ENCODE assay signal across 13 mouse cellular contexts in the genomic region with DNA sequence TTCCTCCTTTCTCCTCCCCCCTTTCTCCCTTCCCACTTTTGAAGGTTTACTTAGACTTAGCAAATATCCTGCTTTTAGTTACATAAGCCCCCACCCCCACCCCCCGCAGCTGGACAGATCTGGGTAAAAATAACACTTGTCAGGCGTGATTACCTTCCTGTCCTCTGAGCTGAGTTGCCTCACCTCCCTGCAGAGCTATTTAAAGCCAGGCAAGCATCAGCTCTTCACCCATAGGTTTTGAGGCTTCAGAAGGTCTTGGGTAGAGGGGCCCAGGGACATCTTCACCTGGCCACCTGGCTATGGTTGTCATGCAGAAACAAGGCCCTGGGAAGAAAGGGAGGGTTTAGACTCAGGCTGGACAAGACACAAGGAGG. TPM values are rescaled to one million over a fixed set of nuclear protein-coding genes. Genes with fewer than 3 reads are reported as not detected.
DNase-seq lines count a peak whose midpoint lies in the region; ATAC-seq and TF ChIP-seq lines count a peak whose summit lies in the region.
"Had no signal": no experiment of that assay in that cellular context is flagged by ENCODE, and none has a peak within 500 bp of the region (broad histone marks: within the 10 kb centered on the region; RNA-seq: fewer than 3 reads in every experiment).

No protein-coding gene starts in this region.

- peak; percentile 36; the same call in 1 of the 2 replicates for TF ChIP-seq POLR2A in CH12.LX (IDR thresholded peaks at IDR 0.05; ENCODE audit: low read depth, low read length)

- WGBS in heart, embryonic 15.5 days, result 3% methylated on average over 2 of the region's 2 CpGs
- WGBS in liver, embryonic 12.5 days (ENCODE audit: insufficient replicate concordance), result 8% methylated on average over 2 of the region's 2 CpGs
- 0% methylated on average over 2 of the region's 2 CpGs for WGBS in liver, postnatal 0 days (ENCODE audit: insufficient replicate concordance)

- no peak overlapping the region for H3K9ac ChIP-seq in heart, embryonic 15.5 days
- H3K9ac ChIP-seq in liver, embryonic 12.5 days, result no peak overlapping the region
- H3K9ac ChIP-seq in liver, postnatal 0 days (replicated peaks), result no peak overlapping the region
- peak overlapping the region; percentile 45; the same call in 1 of the 2 replicates for H3K9ac ChIP-seq in CH12.LX (ENCODE audit: insufficient read depth, low read depth)
- H3K9ac ChIP-seq: forebrain, embryonic 13.5 days; limb, embryonic 13.5 days; liver, embryonic 15.5 days had no signal

- intact Hi-C loops in heart, postnatal 25 days (cut with DNase I), result loop anchor here (1.0 to 5.0 kb wide), 2 partner anchors 157 to 173 kb away; no protein-coding TSS in a partner anchor

- no peak overlapping the region for H3K4me3 ChIP-seq in heart, embryonic 15.5 days
- no peak overlapping the region for H3K4me3 ChIP-seq in liver, embryonic 12.5 days
- H3K4me3 ChIP-seq in liver, postnatal 0 days (ENCODE audit: low read depth, low read length), result no peak overlapping the region
- H3K4me3 ChIP-seq in CH12.LX (replicated peaks in 1 of 3; ENCODE audit: low read depth in 2 of 3, low read length in 2 of 3, poor library complexity in 1 of 3), result no peak overlapping the region
- H3K4me3 ChIP-seq: forebrain, embryonic 13.5 days; limb, embryonic 13.5 days; liver, embryonic 15.5 days had no signal

- no peak for TF ChIP-seq EP300 in liver, postnatal 0 days (IDR thresholded peaks at IDR 0.05; ENCODE audit: low read depth)
- TF ChIP-seq EP300 in CH12.LX (IDR thresholded peaks at IDR 0.05; ENCODE audit: low read length), result no peak; the same call in 1 of the 2 replicates

- in situ Hi-C loops in CH12.LX (cut with MboI; ENCODE audit: low pct_ligation_motif_present, low pct_unique_long_range_greater_than_20kb, low sequenced_read_pairs), result loop anchor here (5.0 kb wide), 2 partner anchors 47 to 138 kb away; no protein-coding TSS in a partner anchor

- no peak overlapping the region for H3K27ac ChIP-seq in heart, embryonic 15.5 days
- no peak overlapping the region for H3K27ac ChIP-seq in liver, embryonic 12.5 days
- H3K27ac ChIP-seq in liver, postnatal 0 days (ENCODE audit: low read depth), result no peak overlapping the region
- peak overlapping the region; percentile 97 for H3K27ac ChIP-seq in CH12.LX (ENCODE audit: insufficient read depth, low read depth)
- H3K27ac ChIP-seq: forebrain, embryonic 13.5 days; limb, embryonic 13.5 days; liver, embryonic 15.5 days had no signal

- no peaks in the 10 kb centered on the region for H3K79me2 ChIP-seq in CH12.LX (replicated peaks; ENCODE audit: control insufficient read depth, extremely low read depth, insufficient read depth, poor library complexity, severe bottlenecking)

- TF ChIP-seq CTCF in liver, postnatal 0 days (IDR thresholded peaks at IDR 0.05; ENCODE audit: low read depth), result no peak
- no peak for TF ChIP-seq CTCF in CH12.LX (conservative IDR thresholded peaks at IDR 0.05 in 1 of 2, IDR thresholded peaks at IDR 0.05 in 1 of 2; ENCODE audit: low read depth in 2 of 2, low read length in 2 of 2)

- H3K27me3 ChIP-seq in heart, embryonic 15.5 days, result no peaks in the 10 kb centered on the region
- no peaks in the 10 kb centered on the region; the same call in 1 of the 2 replicates for H3K27me3 ChIP-seq in liver, embryonic 12.5 days (replicated peaks)
- H3K27me3 ChIP-seq in liver, postnatal 0 days (ENCODE audit: insufficient read depth, low read length), result no peaks in the 10 kb centered on the region
- H3K27me3 ChIP-seq in CH12.LX (replicated peaks), result no peaks in the 10 kb centered on the region

- ATAC-seq in heart, embryonic 15.5 days (replicated peaks; ENCODE audit: insufficient number of reproducible peaks, insufficient read depth, low FRiP score, low read depth), result no peak
- no peak for ATAC-seq in liver, embryonic 12.5 days
- ATAC-seq in liver, postnatal 0 days, result no peak

- dilution Hi-C loops in CH12.LX (cut with MboI; ENCODE audit: extremely low pct_ligation_motif_present, extremely low pct_unique_long_range_greater_than_20kb, low sequenced_read_pairs), result no loop called here

- no peaks in the 10 kb centered on the region for H3K36me3 ChIP-seq in heart, embryonic 15.5 days
- H3K36me3 ChIP-seq in liver, embryonic 12.5 days, result no peaks in the 10 kb centered on the region
- H3K36me3 ChIP-seq in liver, postnatal 0 days (replicated peaks; ENCODE audit: insufficient read depth, low read length), result no peaks in the 10 kb centered on the region
- H3K36me3 ChIP-seq in CH12.LX (replicated peaks in 1 of 2; ENCODE audit: control insufficient read depth in 1 of 2, insufficient read depth in 1 of 2, low read length in 1 of 2), result peaks cover 0 to under 1% of the 10 kb centered on the region in 2 experiments
- H3K36me3 ChIP-seq: limb, embryonic 13.5 days; liver, embryonic 15.5 days had no signal

- TF ChIP-seq RAD21 in CH12.LX (IDR thresholded peaks at IDR 0.05; ENCODE audit: low read depth, low read length), result no peak

- H3K4me2 ChIP-seq in heart, embryonic 15.5 days, result 0 out of 2 replicates have a peak overlapping the region, but pooled peaks have one; percentile 13
- 0 out of 2 replicates have a peak overlapping the region, but pooled peaks have one; percentile 29 for H3K4me2 ChIP-seq in liver, embryonic 12.5 days
- no peak overlapping the region for H3K4me2 ChIP-seq in liver, postnatal 0 days (ENCODE audit: low read depth, low read length)
- peak overlapping the region; percentile 62 for H3K4me2 ChIP-seq in CH12.LX (ENCODE audit: insufficient read depth, low read depth, poor library complexity, severe bottlenecking)
- H3K4me2 ChIP-seq: forebrain, embryonic 13.5 days; limb, embryonic 13.5 days; liver, embryonic 15.5 days had no signal

- H3K9me3 ChIP-seq in heart, embryonic 15.5 days (replicated peaks), result no peaks in the 10 kb centered on the region
- H3K9me3 ChIP-seq in liver, embryonic 12.5 days (replicated peaks), result no peaks in the 10 kb centered on the region
- no peaks in the 10 kb centered on the region for H3K9me3 ChIP-seq in liver, postnatal 0 days (ENCODE audit: low read length)
- peaks cover 1% of the 10 kb centered on the region for H3K9me3 ChIP-seq in CH12.LX (replicated peaks; ENCODE audit: low read length)
- H3K9me3 ChIP-seq: forebrain, embryonic 13.5 days; limb, embryonic 13.5 days; liver, embryonic 15.5 days had no signal

- DNase-seq in heart, postnatal 25 days (ENCODE audit: low spot score), result no peak
- no peak for DNase-seq in liver, postnatal 0 days
- DNase-seq in 416B (ENCODE audit: low read depth) (peak; percentile 50), CH12.LX (ENCODE audit: extremely low read depth) (peak; percentile 67)
- DNase-seq in urinary bladder, postnatal 10 days (ENCODE audit: low spot score), result no peak

- H3K4me1 ChIP-seq in heart, embryonic 15.5 days (replicated peaks), result peaks cover 6% of the 10 kb centered on the region
- peaks cover 23% of the 10 kb centered on the region for H3K4me1 ChIP-seq in liver, embryonic 12.5 days
- H3K4me1 ChIP-seq in liver, postnatal 0 days (ENCODE audit: insufficient read depth), result no peaks in the 10 kb centered on the region
- peaks cover 44 to 79% of the 10 kb centered on the region in 2 experiments for H3K4me1 ChIP-seq in CH12.LX (ENCODE audit: control insufficient read depth in 1 of 2, insufficient read depth in 2 of 2)
- H3K4me1 ChIP-seq: forebrain, embryonic 13.5 days; limb, embryonic 13.5 days had no signal

TF ChIP-seq in CH12.LX, 34 proteins besides CTCF, POLR2A, EP300 and RAD21 (continues in another document):
- TF ChIP-seq SIN3A (IDR thresholded peaks at IDR 0.05; ENCODE audit: low read length), result no peak; the same call in 1 of the 2 replicates
- no peak for TF ChIP-seq USF2 (conservative IDR thresholded peaks at IDR 0.05; ENCODE audit: low read depth, low read length)
- peak; percentile 68; the same call in 1 of the 2 replicates for TF ChIP-seq TCF12 (IDR thresholded peaks at IDR 0.05; ENCODE audit: low read depth, low read length)
- no peak for TF ChIP-seq E2F4 (IDR thresholded peaks at IDR 0.05; ENCODE audit: insufficient replicate concordance, low read depth, low read length)
- no peak; the same call in 1 of the 2 replicates for TF ChIP-seq ZNF384 (IDR thresholded peaks at IDR 0.05; ENCODE audit: low read depth, low read length)
- no peak for TF ChIP-seq GABPA (IDR thresholded peaks at IDR 0.05; ENCODE audit: insufficient replicate concordance, low read depth, low read length)
- no peak for TF ChIP-seq POLR2AphosphoS2 (IDR thresholded peaks at IDR 0.05; ENCODE audit: low read depth, low read length)
- TF ChIP-seq NRF1 (IDR thresholded peaks at IDR 0.05; ENCODE audit: low read depth, low read length), result 0 out of 2 replicates have a peak, but pooled peaks have one; percentile 6
- TF ChIP-seq MYC (IDR thresholded peaks at IDR 0.05; ENCODE audit: low read depth, low read length), result no peak
- TF ChIP-seq RCOR1 (conservative IDR thresholded peaks at IDR 0.05; ENCODE audit: low read depth, low read length), result no peak; the same call in 1 of the 2 replicates
- TF ChIP-seq JUND (conservative IDR thresholded peaks at IDR 0.05; ENCODE audit: low read depth, low read length), result no peak
- TF ChIP-seq BHLHE40 (IDR thresholded peaks at IDR 0.05; ENCODE audit: low read depth, low read length), result peak; percentile 92
- no peak for TF ChIP-seq USF1 (IDR thresholded peaks at IDR 0.05; ENCODE audit: low read depth, low read length)
- peak; percentile 54 for TF ChIP-seq IRF4 (IDR thresholded peaks at IDR 0.05; ENCODE audit: low read depth, low read length)
- no peak for TF ChIP-seq TBP (conservative IDR thresholded peaks at IDR 0.05; ENCODE audit: low read depth, low read length)
- no peak for TF ChIP-seq MAX (IDR thresholded peaks at IDR 0.05; ENCODE audit: low read length)
- 0 out of 2 replicates have a peak, but pooled peaks have one; percentile 30 for TF ChIP-seq ELF1 (IDR thresholded peaks at IDR 0.05; ENCODE audit: low read depth, low read length)
- no peak; the same call in none of the 2 replicates for TF ChIP-seq MAZ (IDR thresholded peaks at IDR 0.05; ENCODE audit: low read depth, low read length)
- TF ChIP-seq ZMIZ1 (IDR thresholded peaks at IDR 0.05; ENCODE audit: low read depth, low read length), result peak; percentile 56; the same call in 1 of the 2 replicates
- TF ChIP-seq CHD2 (IDR thresholded peaks at IDR 0.05; ENCODE audit: low read length), result peak; percentile 79
- no peak for TF ChIP-seq ZC3H11A (IDR thresholded peaks at IDR 0.05; ENCODE audit: low read depth, low read length)
- TF ChIP-seq PAX5 (IDR thresholded peaks at IDR 0.05; ENCODE audit: low read length), result no peak

RNA-seq across cellular contexts. Expression of a gene that starts 20.2 kb away (rescaled TPM):
- 0.20 and 0.47 TPM in 2 replicates for polyA plus RNA-seq in heart, embryonic 15.5 days (2015; fragmentation: Nextera tagmentation; extraction: Ambion mirVana)
- total RNA-seq in heart, postnatal 25 days (2021), result under 1 TPM in 1 of 2 experiments, not detected in 1; 0.16 TPM
- not detected in 2 replicates for polyA plus RNA-seq in liver, embryonic 12.5 days (2016; fragmentation: Nextera tagmentation; extraction: Ambion mirVana)
- not detected in 2 replicates for polyA plus RNA-seq in liver, postnatal 0 days (2015; fragmentation: Nextera tagmentation; extraction: Ambion mirVana)
- 0.04 and 0.13 TPM in 2 replicates for total RNA-seq in CH12.LX (2012; rRNA removed)
- total RNA-seq in CH12.LX (2014; rRNA removed), result 0.11 TPM in 1 of 2 replicates, not detected in the other
- polyA plus RNA-seq in CH12.LX (2012; ENCODE audit: insufficient read length, low read depth), result 0.11 and 0.29 TPM in 2 replicates
- total RNA-seq: gastrocnemius, adult 18-20 months; hematopoietic stem cell, adult 5-6 weeks had no signal
- polyA plus RNA-seq: CD4-positive, CD25-positive, alpha-beta regulatory T cell, adult 4 months; liver, embryonic 15.5 days had no signal

Comparison
In these comparisons a context has a peak if more than half of its experiments do, and no peak if none do; other contexts are left out.
1. DNase-seq: peak in 416B (single experiment) and CH12.LX (single experiment); none in heart, postnatal 25 days (single experiment), liver, postnatal 0 days (single experiment) and urinary bladder, postnatal 10 days (single experiment).